Mouse (Mus musculus): ENCODE results near the gene Zfp704. TPM values are rescaled to one million over a fixed set of nuclear protein-coding genes. Genes with fewer than 3 reads are reported as not detected.
A peak's percentile ranks its signal among the peaks of the same experiment; 100 is the strongest.
"Not testable (repeated sequence)": the region's sequence is repeated elsewhere in the genome, so short reads cannot be mapped to it uniquely, and the experiment has no call there.

The Zfp704 gene
- total RNA-seq, 2 experiments from 2014 or later, result 13.4 to 16.6 TPM

- DNase-seq, result no peak
Observed at GRCm38 (mm10) chr3:9599738-9600410, 10.0 kb downstream of the Zfp704 start.

- DNase-seq, result no peak
Observed at GRCm38 (mm10) chr3:9598061-9598460, 11.8 kb downstream of the Zfp704 start.

GRCm38 (mm10) chr3:9594457-9594856, 15.4 kb downstream of the Zfp704 start:
- no peak for DNase-seq

GRCm38 (mm10) chr3:9593832-9594231, 16.1 kb downstream of the Zfp704 start:
- DNase-seq, result no peak

- DNase-seq, result no peak
Observed at GRCm38 (mm10) chr3:9591416-9592110, 18.3 kb downstream of the Zfp704 start.

GRCm38 (mm10) chr3:9588635-9589034, 21.2 kb downstream of the Zfp704 start:
- DNase-seq, result no peak

GRCm38 (mm10) chr3:9587304-9587703, 22.6 kb downstream of the Zfp704 start:
- no peak for DNase-seq

- DNase-seq, result no peak
Observed at GRCm38 (mm10) chr3:9583516-9583915, 26.4 kb downstream of the Zfp704 start.

GRCm38 (mm10) chr3:9580952-9581798, 28.7 kb downstream of the Zfp704 start:
- no peak for DNase-seq

GRCm38 (mm10) chr3:9580102-9580501, 29.8 kb downstream of the Zfp704 start:
- DNase-seq, result no peak

GRCm38 (mm10) chr3:9579028-9579643, 30.7 kb downstream of the Zfp704 start:
- no peak for DNase-seq

- DNase-seq, result no peak
Observed at GRCm38 (mm10) chr3:9576872-9577271, 33.0 kb downstream of the Zfp704 start.

GRCm38 (mm10) chr3:9574305-9574704, 35.6 kb downstream of the Zfp704 start:
- DNase-seq, result no peak

GRCm38 (mm10) chr3:9573581-9573980, 36.3 kb downstream of the Zfp704 start:
- peak; percentile 18 for DNase-seq

- no peak for DNase-seq
Observed at GRCm38 (mm10) chr3:9572261-9572660, 37.6 kb downstream of the Zfp704 start.

GRCm38 (mm10) chr3:9570782-9571181, 39.1 kb downstream of the Zfp704 start:
- no peak for DNase-seq

- DNase-seq, result not testable (repeated sequence)
Observed at GRCm38 (mm10) chr3:9569706-9570105, 40.2 kb downstream of the Zfp704 start.

GRCm38 (mm10) chr3:9568565-9569228, 41.2 kb downstream of the Zfp704 start:
- DNase-seq, result no peak

GRCm38 (mm10) chr3:9567948-9568347, 41.9 kb downstream of the Zfp704 start:
- no peak for DNase-seq

GRCm38 (mm10) chr3:9566831-9567230, 43.1 kb downstream of the Zfp704 start:
- no peak for DNase-seq

GRCm38 (mm10) chr3:9563562-9563961, 46.3 kb downstream of the Zfp704 start:
- no peak for DNase-seq
